Mouse (Mus musculus): ENCODE measurements around the gene Trp53bp2. TPM values are rescaled to one million over a fixed set of nuclear protein-coding genes. Genes with fewer than 3 reads are reported as not detected.

The Trp53bp2 gene
- total and polyA plus RNA-seq, 3 experiments: 7.6 to 20.5 (median 16.7) TPM

DNA sequence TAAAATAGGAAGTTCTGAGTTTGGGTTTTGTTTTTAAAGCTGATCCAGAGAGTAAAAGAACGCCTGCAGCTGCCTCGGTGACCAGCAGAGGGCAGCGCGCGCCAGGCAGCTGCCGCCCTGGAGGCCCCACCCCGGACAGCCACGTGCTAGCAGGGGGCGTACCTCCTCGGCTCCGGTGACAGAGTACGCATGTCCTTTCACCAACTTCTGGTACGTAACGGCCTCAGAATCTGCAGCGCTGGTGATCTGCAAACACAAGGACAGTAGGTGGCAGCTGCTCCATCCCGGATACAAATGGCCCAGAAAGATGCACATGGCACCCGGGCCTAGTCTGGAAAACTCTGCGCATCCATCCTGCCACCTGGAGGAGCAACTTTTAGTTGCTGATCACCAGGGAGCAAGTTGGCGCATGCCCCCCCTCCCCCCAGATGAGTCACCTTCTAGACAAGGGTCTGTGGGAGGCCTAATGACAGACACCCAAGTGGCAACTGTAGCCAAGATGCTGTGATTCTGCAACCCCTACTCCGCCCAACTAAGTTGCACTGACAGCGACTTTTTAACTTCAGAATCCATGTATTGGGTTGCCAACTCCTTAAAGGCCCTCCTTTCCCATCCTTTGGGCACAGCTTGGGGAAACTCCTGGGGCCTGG, 81.0 kb downstream of the Trp53bp2 start:
- peak; percentile 88 for ATAC-seq (ENCODE audit: extremely low read depth, insufficient number of reproducible peaks, low FRiP score, poor library complexity, severe bottlenecking)
- Histone ChIP-seq H3K36me3 (replicated peaks) (no peaks in the 10 kb centered on the region), H3K4me1 (ENCODE audit: insufficient read depth, low read depth, low read length) (peaks cover 5% of the 10 kb centered on the region), H3K9me3 (replicated peaks) (no peaks in the 10 kb centered on the region), H3K27me3 (ENCODE audit: insufficient read depth, low read length) (no peaks in the 10 kb centered on the region), H3K4me3 (ENCODE audit: low read depth, low read length) (peak overlapping the region; percentile 50; the same call in 1 of the 2 replicates)
- peak; percentile 75 for DNase-seq (ENCODE audit: low spot score)
- TF ChIP-seq POLR2AphosphoS5 (IDR thresholded peaks at IDR 0.05; ENCODE audit: insufficient replicate concordance, low read depth, low read length): no peak
- TF ChIP-seq CTCF (IDR thresholded peaks at IDR 0.05; ENCODE audit: low read depth, low read length): peak; percentile 70

DNA sequence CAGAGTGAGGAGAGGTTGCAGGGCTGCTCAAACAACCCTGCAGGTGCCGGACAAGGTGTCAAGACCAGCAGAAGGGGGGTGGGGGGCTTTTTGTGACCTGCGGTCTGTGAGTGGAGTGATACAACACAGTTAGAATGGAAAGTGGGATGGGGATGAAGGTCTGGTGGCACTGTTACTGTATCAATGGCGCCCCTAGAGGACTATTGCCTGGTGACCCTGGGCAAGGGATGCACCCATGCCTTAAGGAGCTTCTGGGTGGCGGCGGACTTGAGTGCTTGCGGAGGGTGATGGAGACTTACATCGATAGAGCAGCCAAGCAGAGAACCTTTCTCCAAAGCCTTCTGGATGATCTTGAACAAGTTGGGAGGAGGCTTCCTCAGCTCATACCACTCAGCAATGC, 81.6 kb downstream of the Trp53bp2 start:
- no peaks in the 10 kb centered on the region for H3K27me3 ChIP-seq (ENCODE audit: insufficient read depth, low read length)
- no peak for ATAC-seq (ENCODE audit: extremely low read depth, insufficient number of reproducible peaks, low FRiP score, poor library complexity, severe bottlenecking)
- TF ChIP-seq GATA1 (IDR thresholded peaks at IDR 0.05; ENCODE audit: borderline replicate concordance, low read length) (no peak), POLR2AphosphoS5 (IDR thresholded peaks at IDR 0.05; ENCODE audit: insufficient replicate concordance, low read depth, low read length) (no peak), TAL1 (conservative IDR thresholded peaks at IDR 0.05; ENCODE audit: low read depth, low read length) (no peak), CTCF (IDR thresholded peaks at IDR 0.05; ENCODE audit: low read depth, low read length) (no peak), GATA2 (IDR thresholded peaks at IDR 0.05; ENCODE audit: borderline replicate concordance, low read depth, low read length) (no peak)
- no peak overlapping the region for H3K4me3 ChIP-seq (ENCODE audit: low read depth, low read length)
- no peak for DNase-seq (ENCODE audit: low spot score)
- H3K36me3 ChIP-seq (replicated peaks): no peaks in the 10 kb centered on the region
- peaks cover 5% of the 10 kb centered on the region for H3K4me1 ChIP-seq (ENCODE audit: insufficient read depth, low read depth, low read length)
- H3K9me3 ChIP-seq (replicated peaks): no peaks in the 10 kb centered on the region

- Histone ChIP-seq H3K4me3 (ENCODE audit: low read depth, low read length) (no peak overlapping the region), H3K4me1 (ENCODE audit: insufficient read depth, low read depth, low read length) (peaks cover 5% of the 10 kb centered on the region), H3K27me3 (ENCODE audit: insufficient read depth, low read length) (no peaks in the 10 kb centered on the region), H3K9me3 (replicated peaks) (no peaks in the 10 kb centered on the region), H3K36me3 (replicated peaks) (no peaks in the 10 kb centered on the region)
- DNase-seq (ENCODE audit: low spot score) (no peak), ATAC-seq (ENCODE audit: extremely low read depth, insufficient number of reproducible peaks, low FRiP score, poor library complexity, severe bottlenecking) (no peak)
- TF ChIP-seq POLR2AphosphoS5 (IDR thresholded peaks at IDR 0.05; ENCODE audit: insufficient replicate concordance, low read depth, low read length) (no peak), CTCF (IDR thresholded peaks at IDR 0.05; ENCODE audit: low read depth, low read length) (no peak), GATA1 (IDR thresholded peaks at IDR 0.05; ENCODE audit: borderline replicate concordance, low read length) (no peak), GATA2 (IDR thresholded peaks at IDR 0.05; ENCODE audit: borderline replicate concordance, low read depth, low read length) (no peak), TAL1 (conservative IDR thresholded peaks at IDR 0.05; ENCODE audit: low read depth, low read length) (no peak)
These were observed 82.9 kb downstream of the Trp53bp2 start for GRCm38 (mm10) chr1:182491839-182492238.

DNA sequence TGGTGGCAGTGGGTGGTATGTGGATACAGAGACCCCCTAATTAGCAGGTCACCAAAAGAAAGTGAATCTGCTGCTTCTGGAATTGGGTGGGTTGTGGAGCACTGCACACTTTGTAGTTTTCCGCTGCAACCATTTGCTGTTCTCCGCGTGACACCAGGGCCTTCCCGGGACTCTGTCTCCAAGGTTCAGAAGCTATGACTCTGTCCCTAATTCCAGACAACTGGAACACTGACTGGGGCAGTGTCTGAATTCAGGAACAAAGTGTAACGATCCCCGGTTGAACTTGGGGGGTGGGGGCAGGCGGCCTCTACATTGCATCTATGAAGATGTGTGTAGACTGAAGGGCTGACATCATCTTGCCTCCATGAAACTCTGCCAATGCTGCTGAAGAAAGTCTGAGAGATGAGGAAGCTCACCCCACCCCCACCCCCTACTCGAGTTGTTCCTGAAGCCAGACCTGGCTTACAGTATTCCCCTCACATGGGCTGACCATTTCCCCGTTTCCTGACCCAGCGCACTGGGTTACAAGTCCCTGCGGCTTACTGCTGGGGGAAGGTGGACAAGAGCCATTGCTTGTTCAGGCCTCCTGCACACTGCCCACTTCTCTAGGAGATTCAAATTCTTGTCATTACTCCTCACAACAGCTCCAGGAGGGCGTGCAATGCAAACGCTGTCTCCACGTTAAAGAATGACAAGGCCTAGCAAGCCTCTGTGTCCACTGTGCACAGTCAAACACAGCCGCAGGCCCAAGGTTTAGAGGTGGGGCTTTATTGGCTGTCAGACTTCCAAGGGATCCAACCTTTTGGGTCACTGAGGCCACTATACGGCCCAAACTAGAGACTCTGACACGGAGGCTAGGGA, 85.5 kb downstream of the Trp53bp2 start:
- TF ChIP-seq GATA1 (IDR thresholded peaks at IDR 0.05; ENCODE audit: borderline replicate concordance, low read length) (no peak), TAL1 (conservative IDR thresholded peaks at IDR 0.05; ENCODE audit: low read depth, low read length) (no peak), CTCF (IDR thresholded peaks at IDR 0.05; ENCODE audit: low read depth, low read length) (no peak), POLR2AphosphoS5 (IDR thresholded peaks at IDR 0.05; ENCODE audit: insufficient replicate concordance, low read depth, low read length) (no peak), GATA2 (IDR thresholded peaks at IDR 0.05; ENCODE audit: borderline replicate concordance, low read depth, low read length) (no peak)
- peaks cover 5% of the 10 kb centered on the region for H3K4me1 ChIP-seq (ENCODE audit: insufficient read depth, low read depth, low read length)
- no peaks in the 10 kb centered on the region for H3K27me3 ChIP-seq (ENCODE audit: insufficient read depth, low read length)
- H3K36me3 ChIP-seq (replicated peaks): no peaks in the 10 kb centered on the region
- H3K9me3 ChIP-seq (replicated peaks): no peaks in the 10 kb centered on the region
- no peak overlapping the region for H3K4me3 ChIP-seq (ENCODE audit: low read depth, low read length)
- no peak for ATAC-seq (ENCODE audit: extremely low read depth, insufficient number of reproducible peaks, low FRiP score, poor library complexity, severe bottlenecking)
- DNase-seq (ENCODE audit: low spot score): no peak

- ATAC-seq (ENCODE audit: extremely low read depth, insufficient number of reproducible peaks, low FRiP score, poor library complexity, severe bottlenecking) (no peak), DNase-seq (ENCODE audit: low spot score) (no peak)
- Histone ChIP-seq H3K4me3 (ENCODE audit: low read depth, low read length) (no peak overlapping the region), H3K27me3 (ENCODE audit: insufficient read depth, low read length) (no peaks in the 10 kb centered on the region), H3K36me3 (replicated peaks) (no peaks in the 10 kb centered on the region), H3K9me3 (replicated peaks) (no peaks in the 10 kb centered on the region), H3K4me1 (ENCODE audit: insufficient read depth, low read depth, low read length) (no peaks in the 10 kb centered on the region)
- TF ChIP-seq GATA1 (IDR thresholded peaks at IDR 0.05; ENCODE audit: borderline replicate concordance, low read length) (no peak), POLR2AphosphoS5 (IDR thresholded peaks at IDR 0.05; ENCODE audit: insufficient replicate concordance, low read depth, low read length) (no peak), GATA2 (IDR thresholded peaks at IDR 0.05; ENCODE audit: borderline replicate concordance, low read depth, low read length) (no peak), TAL1 (conservative IDR thresholded peaks at IDR 0.05; ENCODE audit: low read depth, low read length) (no peak), CTCF (IDR thresholded peaks at IDR 0.05; ENCODE audit: low read depth, low read length) (no peak)
These were observed 87.7 kb downstream of the Trp53bp2 start for GRCm38 (mm10) chr1:182496685-182497084.

DNA sequence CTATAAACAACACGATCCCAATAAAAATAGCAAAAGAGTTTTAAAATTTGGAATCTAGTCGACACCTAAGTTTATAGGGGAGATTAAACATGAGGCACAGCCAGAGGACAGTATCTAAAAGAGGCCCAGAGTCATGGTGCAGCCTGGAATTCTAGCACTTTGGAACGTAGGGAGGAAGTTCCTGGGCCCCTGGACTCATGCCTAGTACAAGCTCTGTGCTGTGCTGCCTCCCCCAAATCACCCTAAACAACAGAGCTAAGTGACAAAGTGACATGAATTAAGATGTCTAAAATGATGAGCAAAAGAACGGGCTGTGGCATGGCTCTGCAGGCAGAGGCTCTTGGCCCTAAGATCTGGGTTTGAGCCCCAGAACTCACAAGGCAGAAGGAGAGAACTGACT, 88.8 kb downstream of the Trp53bp2 start:
- H3K4me1 ChIP-seq (ENCODE audit: insufficient read depth, low read depth, low read length): no peaks in the 10 kb centered on the region
- no peak overlapping the region for H3K4me3 ChIP-seq (ENCODE audit: low read depth, low read length)
- no peaks in the 10 kb centered on the region for H3K9me3 ChIP-seq (replicated peaks)
- no peak for DNase-seq (ENCODE audit: low spot score)
- ATAC-seq (ENCODE audit: extremely low read depth, insufficient number of reproducible peaks, low FRiP score, poor library complexity, severe bottlenecking): no peak
- no peaks in the 10 kb centered on the region for H3K36me3 ChIP-seq (replicated peaks)
- peaks cover 3% of the 10 kb centered on the region; the same call in 1 of the 2 replicates for H3K27me3 ChIP-seq (ENCODE audit: insufficient read depth, low read length)
- TF ChIP-seq POLR2AphosphoS5 (IDR thresholded peaks at IDR 0.05; ENCODE audit: insufficient replicate concordance, low read depth, low read length): no peak
- no peak for TF ChIP-seq GATA2 (IDR thresholded peaks at IDR 0.05; ENCODE audit: borderline replicate concordance, low read depth, low read length)
- no peak for TF ChIP-seq TAL1 (conservative IDR thresholded peaks at IDR 0.05; ENCODE audit: low read depth, low read length)
- TF ChIP-seq CTCF (IDR thresholded peaks at IDR 0.05; ENCODE audit: low read depth, low read length): no peak
- TF ChIP-seq GATA1 (IDR thresholded peaks at IDR 0.05; ENCODE audit: borderline replicate concordance, low read length): no peak

Measured in G1E (cell line).